Mouse (Mus musculus): ENCODE measurements around the gene Vars. TPM values are rescaled to one million over a fixed set of nuclear protein-coding genes. Genes with fewer than 3 reads are reported as not detected.
"Not testable (repeated sequence)": the region's sequence is repeated elsewhere in the genome, so short reads cannot be mapped to it uniquely, and the experiment has no call there.

Gene Vars
- total RNA-seq, 2 experiments from 2014 or later: 32.4 to 35.1 TPM

- not testable (repeated sequence) for DNase-seq
Measured at GRCm38 (mm10) chr17:34971694-34972068, 29.1 kb upstream of the Vars start.

- DNase-seq: peak; percentile 96 to 97
Measured at GRCm38 (mm10) chr17:34972069-34972749, 28.6 kb upstream of the Vars start, which contains the start of the genes Hspa1a and Hspa1l. Hspa1a (minus strand) TSS chr17:34972156. Hspa1l (plus strand) TSS chr17:34972703.

- no peak for DNase-seq
Measured at GRCm38 (mm10) chr17:34975581-34976492, 24.9 kb upstream of the Vars start.

- DNase-seq: no peak
Measured at GRCm38 (mm10) chr17:34977000-34977399, 23.8 kb upstream of the Vars start.

GRCm38 (mm10) chr17:34978239-34978638, 22.5 kb upstream of the Vars start:
- no peak for DNase-seq

- DNase-seq: no peak
Measured at GRCm38 (mm10) chr17:34979631-34980030, 21.2 kb upstream of the Vars start.

- peak; percentile 67 to 68 for DNase-seq
Measured at GRCm38 (mm10) chr17:34980655-34981054, 20.1 kb upstream of the Vars start.

- DNase-seq: peak; percentile 95 to 96
Measured at GRCm38 (mm10) chr17:34981690-34982180, 19.1 kb upstream of the Vars start, which contains the start of gene Lsm2. Lsm2 (plus strand) TSS chr17:34981862.

GRCm38 (mm10) chr17:34982328-34982727, 18.5 kb upstream of the Vars start:
- DNase-seq: no peak

- DNase-seq: peak in 1 of 2 experiments; percentile 52
Measured at GRCm38 (mm10) chr17:34984218-34984617, 16.6 kb upstream of the Vars start.

- no peak for DNase-seq
Measured at GRCm38 (mm10) chr17:34994751-34995150, 6.0 kb upstream of the Vars start.

- not testable (repeated sequence) for DNase-seq
Measured at GRCm38 (mm10) chr17:34995192-34995591, 5.6 kb upstream of the Vars start.

GRCm38 (mm10) chr17:34995927-34996326, 4.9 kb upstream of the Vars start:
- DNase-seq: not testable (repeated sequence)

- no peak for DNase-seq
Measured at GRCm38 (mm10) chr17:34996411-34997141, 4.2 kb upstream of the Vars start.

GRCm38 (mm10) chr17:34997142-34997483, 3.7 kb upstream of the Vars start:
- DNase-seq: no peak

- no peak for DNase-seq
Measured at GRCm38 (mm10) chr17:34998526-34999430, 2.0 kb upstream of the Vars start.

GRCm38 (mm10) chr17:34999871-35000716, 693 bp upstream of the Vars start:
- not testable (repeated sequence) for DNase-seq

GRCm38 (mm10) chr17:35001452-35002152, 815 bp downstream of the Vars start:
- DNase-seq: no peak

- no peak for DNase-seq
Measured at GRCm38 (mm10) chr17:35002153-35002865, 1.5 kb downstream of the Vars start.

Data from heart, adult 18-20 months (tissue).